Mouse (Mus musculus) heart, adult 2 months (tissue): ENCODE results near the gene Chp2. TPM values are rescaled to one million over a fixed set of nuclear protein-coding genes. Genes with fewer than 3 reads are reported as not detected.
A peak's percentile ranks its signal among the peaks of the same experiment; 100 is the strongest.

Source experiments
- DNase-seq, 2 experiments: peaks; one replicate each; pipeline ENCODE4 v3.0.0; 2021
- H3K27ac ChIP-seq: fragments of 200-600 bp; 2 replicates; pipeline ENCODE4 v1.8.1; 2022
- H3K27me3 ChIP-seq: fragments of 200-500 bp; 2 replicates; pipeline ENCODE4 v1.6.1; 2012; ENCODE audit warnings: mild to moderate bottlenecking, low read length, inconsistent platforms, mixed read lengths; ENCODE audit not compliant: control insufficient read depth, insufficient read depth
- H3K36me3 ChIP-seq: fragments of 200-500 bp; 2 replicates; pipeline ENCODE4 v1.6.1; 2012; ENCODE audit warnings: low read length, inconsistent platforms; ENCODE audit not compliant: control insufficient read depth, insufficient read depth
- H3K4me1 ChIP-seq: fragments of 200-500 bp; 2 replicates; pipeline ENCODE4 v1.6.1; 2011; ENCODE audit warnings: low read length; ENCODE audit not compliant: control insufficient read depth, insufficient read depth
- H3K4me3 ChIP-seq: fragments of 200-600 bp; 2 replicates; pipeline ENCODE4 v1.8.1; 2022
- H3K79me2 ChIP-seq: fragments of 200-500 bp; replicated peaks from 2 replicates; pipeline ENCODE4 v1.6.1; 2012; ENCODE audit warnings: mild to moderate bottlenecking, inconsistent platforms, low read length, moderate library complexity, mixed read lengths; ENCODE audit not compliant: control insufficient read depth, insufficient read depth
- H3K9ac ChIP-seq: fragments of 200-500 bp; 2 replicates; pipeline ENCODE4 v1.6.1; 2012; ENCODE audit warnings: low read depth, mild to moderate bottlenecking, control low read depth, inconsistent platforms, low read length, mixed read lengths
- CTCF ChIP-seq: fragments of 200-600 bp; IDR thresholded peaks from 2 replicates; pipeline ENCODE4 v1.8.1; 2022; ENCODE audit warnings: antibody characterized with exemption, mild to moderate bottlenecking, moderate library complexity
- EP300 ChIP-seq: fragments of 200-500 bp; IDR thresholded peaks from 2 replicates; pipeline ENCODE4 v1.6.1; 2011; ENCODE audit warnings: low read depth, low read length, control low read depth; ENCODE audit not compliant: insufficient read depth
- POLR2A ChIP-seq: fragments of 200-500 bp; IDR thresholded peaks from 2 replicates; pipeline ENCODE4 v1.6.1; 2011; ENCODE audit warnings: mild to moderate bottlenecking, low read depth, low read length, control low read depth; ENCODE audit not compliant: insufficient read depth
- WGBS: fragments of 180-500 bp; shearing (Covaris S2); methylation state at CpG from one replicate; pipeline ENCODE4 v1.1.7; 2018; 5-methylcytosine and 5-hydroxymethylcytosine counted together
- intact Hi-C: fragments of 180-260 bp; cut with DNase I; formaldehyde crosslinking; loops from one replicate; pipeline ENCODE4 v1.15.1; 2025
- polyA plus RNA-seq: library from polyadenylated mRNA; depleted of rRNA; stranded (reverse); fragments of >200 nt; gene quantifications from 2 replicates; pipeline ENCODE4 v1.2.3, GENCODE M21; 2012
- total RNA-seq, 2 experiments: library from RNA; stranded (reverse); gene quantifications; 2 replicates each; pipeline ENCODE4 v1.2.3; 2021

The Chp2 gene
- total and polyA plus RNA-seq, 3 experiments: 2.5 to 3.7 (median 2.9) TPM

DNA sequence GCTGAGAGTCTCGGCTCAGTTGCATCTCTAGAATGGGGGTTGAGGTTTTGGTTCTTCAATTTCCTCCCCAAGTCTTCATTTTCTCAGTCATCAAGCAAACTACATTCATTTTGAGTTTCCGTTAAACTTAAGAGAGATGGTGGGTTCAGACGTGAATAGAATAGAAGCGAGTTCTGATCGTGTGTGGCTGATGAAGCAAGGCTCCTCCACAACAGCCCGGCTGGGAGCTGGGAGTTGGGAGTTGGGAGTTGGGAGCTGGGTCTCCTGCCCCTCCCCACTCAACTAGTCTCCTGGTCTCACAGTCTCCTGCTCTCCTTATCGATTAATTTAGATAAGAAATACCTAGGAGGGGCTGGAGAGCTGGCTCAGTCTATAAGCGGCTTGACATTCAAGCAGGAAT lies 25.3 kb downstream of the Chp2 start:
- no peak overlapping the region for H3K27ac ChIP-seq
- H3K4me1 ChIP-seq: no peaks in the 10 kb centered on the region
- H3K4me3 ChIP-seq: no peak overlapping the region
- H3K79me2 ChIP-seq: no peaks in the 10 kb centered on the region
- intact Hi-C loops: no loop called here
- H3K9ac ChIP-seq: no peak overlapping the region
- TF ChIP-seq POLR2A (no peak), CTCF (no peak), EP300 (no peak)
- H3K36me3 ChIP-seq: no peaks in the 10 kb centered on the region
- 65% methylated on average over 8 of the region's 8 CpGs for WGBS
- DNase-seq: no peak
- H3K27me3 ChIP-seq: no peaks in the 10 kb centered on the region

GRCm38 (mm10) chr7:122245976-122246375 lies 26.7 kb downstream of the Chp2 start:
- Histone ChIP-seq H3K27me3 (no peaks in the 10 kb centered on the region), H3K36me3 (no peaks in the 10 kb centered on the region), H3K4me1 (no peaks in the 10 kb centered on the region), H3K4me3 (no peak overlapping the region), H3K79me2 (no peaks in the 10 kb centered on the region), H3K27ac (no peak overlapping the region), H3K9ac (no peak overlapping the region)
- 59% methylated on average over 5 of the region's 5 CpGs for WGBS
- intact Hi-C loops: no loop called here
- TF ChIP-seq CTCF (no peak), POLR2A (no peak), EP300 (no peak)
- DNase-seq: no peak

DNA sequence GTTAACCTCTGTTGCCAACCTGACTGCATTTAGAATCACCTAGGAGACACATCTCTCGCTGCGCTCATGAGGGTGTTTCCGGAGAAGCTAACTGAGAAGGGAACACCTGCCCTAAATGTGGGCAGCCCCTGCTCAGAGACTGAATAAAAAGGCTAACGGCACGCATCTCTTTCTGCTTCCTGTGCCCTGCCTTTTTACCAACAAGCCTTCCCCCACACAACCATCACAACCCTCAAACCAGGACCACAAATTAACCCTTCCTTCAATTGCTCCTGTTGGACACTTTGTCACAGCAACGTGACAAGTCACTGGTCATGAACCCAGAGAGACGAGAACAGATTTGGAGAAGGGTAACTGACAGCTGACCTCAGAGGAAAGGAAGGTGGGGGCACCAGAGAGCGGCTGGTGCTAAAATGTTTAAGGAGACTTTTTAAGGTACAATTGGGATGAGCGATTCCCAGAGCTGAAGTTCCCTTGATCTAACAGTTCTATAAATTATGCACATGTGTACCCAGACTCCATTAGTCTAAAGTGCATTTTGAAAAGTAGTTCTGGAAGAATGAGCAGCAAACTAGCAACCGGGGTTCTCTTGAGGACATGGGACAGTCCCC lies 28.1 kb downstream of the Chp2 start:
- Histone ChIP-seq H3K4me3 (no peak overlapping the region), H3K27me3 (no peaks in the 10 kb centered on the region), H3K4me1 (no peaks in the 10 kb centered on the region; the same call in 1 of the 2 replicates), H3K27ac (no peak overlapping the region), H3K79me2 (no peaks in the 10 kb centered on the region), H3K9ac (no peak overlapping the region), H3K36me3 (no peaks in the 10 kb centered on the region)
- TF ChIP-seq CTCF (no peak), EP300 (no peak), POLR2A (no peak)
- no peak for DNase-seq
- intact Hi-C loops: no loop called here
- WGBS: 73% methylated on average over 10 of the region's 10 CpGs

GRCm38 (mm10) chr7:122249321-122249821 lies 30.1 kb downstream of the Chp2 start:
- Histone ChIP-seq H3K27ac (no peak overlapping the region), H3K4me1 (no peaks in the 10 kb centered on the region; the same call in 1 of the 2 replicates), H3K4me3 (no peak overlapping the region), H3K36me3 (no peaks in the 10 kb centered on the region), H3K79me2 (no peaks in the 10 kb centered on the region), H3K9ac (no peak overlapping the region), H3K27me3 (no peaks in the 10 kb centered on the region)
- DNase-seq: no peak
- intact Hi-C loops: no loop called here
- no peak for TF ChIP-seq CTCF
- TF ChIP-seq EP300: no peak
- no peak for TF ChIP-seq POLR2A
- 69% methylated on average over 9 of the region's 9 CpGs for WGBS

GRCm38 (mm10) chr7:122251197-122252011 lies 32.1 kb downstream of the Chp2 start:
- Histone ChIP-seq H3K4me1 (no peaks in the 10 kb centered on the region; the same call in 1 of the 2 replicates), H3K27ac (no peak overlapping the region), H3K79me2 (no peaks in the 10 kb centered on the region), H3K4me3 (no peak overlapping the region), H3K9ac (no peak overlapping the region), H3K27me3 (no peaks in the 10 kb centered on the region), H3K36me3 (no peaks in the 10 kb centered on the region)
- TF ChIP-seq EP300 (no peak), POLR2A (no peak), CTCF (peak; percentile 87)
- DNase-seq: peak; percentile 73 to 75
- WGBS: 28% methylated on average over 21 of the region's 21 CpGs
- intact Hi-C loops: loop anchor here (1.0 to 10.0 kb wide), 2 partner anchors 208 to 673 kb away; no protein-coding TSS in a partner anchor
